ENCODE assay signal across 19 mouse cellular contexts in the genomic region with DNA sequence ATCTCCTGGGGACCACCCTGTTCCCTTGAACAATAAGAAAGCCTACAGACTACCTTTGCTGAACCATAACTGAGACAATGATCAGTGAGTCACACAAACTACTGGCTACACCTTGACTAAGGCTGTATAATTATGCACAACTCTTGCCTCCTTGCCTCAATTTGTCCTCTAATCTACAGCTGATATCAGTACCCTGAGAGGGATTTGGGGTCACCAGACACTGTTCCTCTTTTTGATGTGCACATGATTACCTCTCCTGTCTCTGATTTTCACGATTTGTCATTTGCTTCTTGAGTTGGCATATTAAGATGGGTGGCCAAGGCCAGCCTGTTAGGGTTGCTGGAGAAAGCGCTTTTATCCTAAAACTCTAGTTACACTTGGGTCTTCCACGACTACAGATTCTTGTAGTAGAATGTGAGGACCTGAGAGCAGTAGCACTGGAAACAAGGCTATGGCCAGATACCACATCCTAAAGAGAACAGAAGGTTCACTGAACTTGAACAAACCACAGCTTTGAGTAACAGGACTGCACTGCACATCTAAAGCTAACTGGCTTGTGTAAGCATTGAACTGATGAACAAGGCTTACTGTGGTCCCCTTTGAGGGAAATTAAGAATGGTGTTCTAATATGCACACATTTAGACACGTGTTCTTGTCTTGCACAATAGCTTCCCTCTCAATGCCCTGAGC. TPM values are rescaled to one million over a fixed set of nuclear protein-coding genes. Genes with fewer than 3 reads are reported as not detected.
"Had no signal": no experiment of that assay in that cellular context is flagged by ENCODE, and none has a peak within 500 bp of the region (broad histone marks: within the 10 kb centered on the region; RNA-seq: fewer than 3 reads in every experiment).

No protein-coding gene starts in this region.

- H3K4me1 ChIP-seq: limb, embryonic 10.5 days; lung, embryonic 15.5 days; midbrain, embryonic 12.5 days had no signal

- H3K9ac ChIP-seq: liver, embryonic 13.5 days; liver, postnatal 0 days; lung, embryonic 15.5 days; midbrain, embryonic 12.5 days had no signal

- H3K9me3 ChIP-seq: limb, embryonic 10.5 days; liver, embryonic 13.5 days; lung, embryonic 15.5 days; midbrain, embryonic 12.5 days had no signal

- H3K27me3 ChIP-seq: liver, embryonic 13.5 days; lung, embryonic 15.5 days; midbrain, embryonic 12.5 days had no signal

- H3K27ac ChIP-seq: left cerebral cortex, adult 2 months; limb, embryonic 10.5 days; liver, embryonic 13.5 days; lung, embryonic 15.5 days; macrophage; midbrain, embryonic 12.5 days; stomach, postnatal 0 days had no signal

- H3K4me2 ChIP-seq: liver, embryonic 13.5 days; lung, embryonic 15.5 days; midbrain, embryonic 12.5 days had no signal

- DNase-seq: kidney, postnatal 14 days; liver, embryonic 13.5 days; liver, postnatal 0 days; lung, postnatal 14 days; right cerebral cortex, adult 18-20 months; right cerebral cortex, postnatal 25 days; thymus, postnatal 4 days had no signal

- H3K4me3 ChIP-seq: left cerebral cortex, adult 2 months; limb, embryonic 10.5 days; liver, embryonic 13.5 days; lung, embryonic 15.5 days; midbrain, embryonic 12.5 days had no signal

- ATAC-seq: intestine, postnatal 0 days; liver, postnatal 0 days; midbrain, embryonic 16.5 days had no signal

- H3K36me3 ChIP-seq: limb, embryonic 10.5 days; liver, embryonic 13.5 days; lung, embryonic 15.5 days; midbrain, embryonic 12.5 days had no signal

RNA-seq across cellular contexts. Expression of gene Gpr82, which starts 1.8 kb away (rescaled TPM):
- total RNA-seq: layer of hippocampus, postnatal 25 days; left cerebral cortex, adult 2 months; left cerebral cortex, postnatal 14 days had no signal
- polyA plus RNA-seq: liver, embryonic 13.5 days; liver, postnatal 0 days; small intestine, adult 2 months; stomach, postnatal 0 days had no signal

RNA-seq across cellular contexts. Expression of gene Gpr34, which starts 27.5 kb away (rescaled TPM):
- total RNA-seq: megakaryocyte-erythroid progenitor cell, adult 5-6 weeks had no signal
- polyA plus RNA-seq: small intestine, adult 2 months had no signal
